Mouse (Mus musculus) spleen, postnatal 36 days (tissue): Measurements from ENCODE around the gene Matn4.
"Not testable (repeated sequence)": the region's sequence is repeated elsewhere in the genome, so short reads cannot be mapped to it uniquely, and the experiment has no call there.

Source experiments
- DNase-seq, 2 experiments: peaks; one replicate each; pipeline ENCODE4 v3.0.0; 2022; ENCODE audit warnings: low spot score in 2 of 2, mixed read lengths in 1 of 2

The Matn4 gene

GRCm38 (mm10) chr2:164372408-164373053 lies 32.4 kb downstream of the Matn4 start:
- no peak for DNase-seq

GRCm38 (mm10) chr2:164371371-164371770 lies 33.6 kb downstream of the Matn4 start:
- no peak for DNase-seq

DNA sequence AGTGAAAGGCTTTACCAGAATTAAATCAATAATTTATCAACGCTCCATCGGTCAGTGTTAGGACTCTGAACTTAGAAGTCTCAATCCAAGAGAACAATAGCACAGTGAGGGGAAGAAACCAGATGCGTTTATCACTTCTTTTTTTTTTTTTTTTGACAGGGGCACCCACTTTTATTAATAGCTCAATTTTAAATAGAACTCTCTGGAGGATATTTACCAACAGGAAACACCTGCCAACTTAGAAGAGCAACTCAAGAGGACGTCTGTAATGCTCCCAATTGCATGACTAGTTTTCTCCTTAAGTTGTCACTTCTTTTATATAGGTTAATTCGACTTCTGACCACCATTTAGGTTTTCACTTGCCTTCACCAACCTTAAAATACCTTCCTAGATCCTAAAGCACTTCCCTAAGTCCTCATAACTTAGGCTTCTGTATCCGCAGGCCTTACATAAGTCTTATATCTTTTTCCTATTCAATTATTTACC lies 36.3 kb downstream of the Matn4 start:
- no peak for DNase-seq

GRCm38 (mm10) chr2:164366947-164367346 lies 38.0 kb downstream of the Matn4 start:
- DNase-seq = no peak

DNA sequence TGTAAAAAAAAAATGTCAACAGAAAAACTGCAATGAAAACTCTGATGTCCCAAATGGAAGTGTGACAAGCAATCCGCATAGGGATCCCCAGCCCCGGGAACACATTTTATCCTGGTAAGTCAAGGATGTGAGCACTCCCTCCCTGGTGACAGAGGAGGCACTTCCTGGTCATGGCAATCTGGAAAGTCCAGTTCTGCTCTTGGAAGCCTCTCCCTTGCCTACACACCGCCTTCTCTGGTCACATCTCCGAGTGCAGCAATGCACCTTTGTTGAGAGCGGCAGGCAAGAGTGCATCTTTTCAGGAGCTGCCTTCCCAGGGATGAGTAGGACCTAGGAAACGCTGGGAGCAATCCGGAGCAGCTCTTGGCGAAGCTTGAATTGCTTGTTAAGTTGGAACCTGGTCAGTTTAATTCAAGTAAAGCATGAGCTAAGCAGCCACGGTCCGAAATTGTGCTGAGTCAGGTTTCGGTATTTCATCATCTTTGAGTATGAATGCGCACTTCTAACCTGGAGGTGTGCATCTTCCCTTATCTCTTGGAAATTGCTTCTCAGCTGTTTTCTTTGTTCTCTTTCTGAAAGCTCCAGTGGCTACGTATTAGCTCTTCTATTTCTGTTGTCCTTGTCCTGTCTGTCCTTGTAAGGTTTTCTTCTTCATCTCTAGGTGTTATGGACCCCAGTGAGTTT lies 43.8 kb downstream of the Matn4 start:
- DNase-seq = no peak

- no peak for DNase-seq
Measured at GRCm38 (mm10) chr2:164359668-164360067, 45.3 kb downstream of the Matn4 start.

DNA sequence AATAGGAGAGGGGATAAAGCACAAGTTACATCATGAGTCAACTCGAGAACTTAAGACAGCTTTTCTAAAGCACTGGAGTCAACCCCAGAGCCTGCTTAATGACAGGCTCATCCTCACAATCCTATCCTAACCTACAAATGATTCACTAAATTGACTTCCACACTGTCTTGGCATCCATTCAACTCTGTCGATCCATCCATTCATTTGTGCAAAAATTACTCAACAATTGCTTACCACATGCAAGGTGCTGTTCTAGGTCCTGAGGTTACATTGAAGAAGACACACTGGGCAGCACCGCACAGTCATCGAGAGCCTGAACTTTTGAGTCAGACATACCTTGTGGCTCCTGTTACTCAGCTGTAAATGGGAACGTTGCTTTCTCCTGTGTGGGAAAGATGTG lies 45.9 kb downstream of the Matn4 start:
- no peak for DNase-seq

DNA sequence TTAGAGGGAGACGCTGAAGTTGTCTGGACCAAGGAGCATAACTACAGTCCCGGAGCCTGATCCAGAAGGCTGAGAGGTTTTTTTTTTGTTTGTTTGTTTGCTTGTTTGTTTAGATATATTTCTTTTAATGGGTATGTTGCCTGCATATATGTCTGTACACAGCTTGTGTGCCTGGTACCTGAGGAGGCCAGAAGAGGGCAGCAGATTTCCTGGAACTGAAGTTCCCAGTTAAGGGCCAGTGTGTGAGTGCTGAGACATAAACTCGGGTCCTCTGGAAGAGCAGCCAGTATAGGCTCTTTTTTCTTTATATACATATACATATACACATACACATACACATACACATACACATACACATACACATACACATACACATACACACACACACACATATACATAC lies 46.6 kb downstream of the Matn4 start:
- no peak for DNase-seq

DNA sequence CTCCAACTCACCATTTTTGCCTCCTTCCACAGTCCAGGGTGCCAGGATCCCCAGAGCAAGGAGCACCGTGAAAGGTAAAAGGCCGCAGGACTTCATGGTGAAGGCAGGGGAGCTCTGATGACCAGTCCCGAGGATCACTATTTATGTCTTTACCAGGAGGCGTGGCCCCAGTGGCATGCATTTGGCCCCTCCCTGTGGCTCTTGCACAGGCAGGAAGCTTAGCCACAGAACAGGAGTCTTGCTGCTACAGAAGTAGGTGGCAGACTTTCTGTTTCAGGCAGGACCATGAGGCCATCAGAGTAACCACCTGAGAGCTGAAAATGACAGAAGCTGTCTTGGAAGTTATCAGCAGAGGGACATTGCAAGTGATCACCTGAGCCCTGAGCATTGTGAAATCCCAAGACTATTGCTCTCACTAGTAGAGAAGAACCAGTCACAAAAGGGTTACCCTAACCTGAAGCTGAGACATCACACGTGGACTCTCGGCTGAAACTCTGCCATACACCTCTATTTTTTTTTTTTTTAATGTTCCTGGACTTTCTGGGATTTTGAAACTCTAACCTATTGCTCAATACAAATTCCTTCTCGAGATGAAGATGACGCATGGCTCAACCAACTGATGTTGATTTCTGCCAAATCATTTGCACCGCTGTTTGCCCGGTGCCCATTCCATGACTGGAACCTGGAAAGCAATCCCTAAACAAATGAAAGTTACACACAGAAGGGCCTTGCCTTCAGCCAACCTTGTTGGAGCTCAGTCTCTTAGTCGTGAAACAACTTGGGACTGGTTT lies 48.6 kb downstream of the Matn4 start:
- peak; percentile 27 to 40 for DNase-seq

- DNase-seq = no peak
Measured at GRCm38 (mm10) chr2:164353356-164353755, 51.6 kb downstream of the Matn4 start.

- DNase-seq = no peak
Measured at GRCm38 (mm10) chr2:164352697-164353096, 52.3 kb downstream of the Matn4 start.

GRCm38 (mm10) chr2:164348980-164349379 lies 56.0 kb downstream of the Matn4 start:
- no peak for DNase-seq

GRCm38 (mm10) chr2:164347697-164348096 lies 57.3 kb downstream of the Matn4 start:
- not testable (repeated sequence) for DNase-seq

GRCm38 (mm10) chr2:164343732-164344131 lies 61.2 kb downstream of the Matn4 start:
- DNase-seq = not testable (repeated sequence)
